Mouse (Mus musculus): ENCODE data around the gene Tmem233. TPM values are rescaled to one million over a fixed set of nuclear protein-coding genes. Genes with fewer than 3 reads are reported as not detected.

Gene Tmem233
- total RNA-seq, 2 experiments from 2014 or later, result not detected

DNA sequence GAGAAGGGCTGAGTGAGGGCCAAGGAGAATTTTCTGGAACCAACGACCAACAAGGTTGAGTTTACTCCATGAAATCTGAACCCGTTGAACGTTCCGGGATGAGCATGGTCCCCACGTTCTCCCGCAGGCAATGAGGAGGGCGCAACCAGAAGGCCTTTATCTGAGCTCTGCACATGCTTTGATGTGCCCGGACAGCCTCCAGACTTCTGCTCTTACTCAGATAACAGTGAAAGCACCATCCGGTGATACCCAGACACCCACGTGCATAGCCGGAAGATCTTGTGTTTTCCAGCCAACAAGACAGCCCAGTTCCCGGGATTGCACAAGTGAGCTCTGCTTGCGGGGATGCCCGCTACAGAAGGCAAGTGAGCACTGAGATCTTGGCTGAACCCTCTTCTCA, 56.5 kb downstream of the Tmem233 start:
- DNase-seq, result no peak

GRCm38 (mm10) chr5:116026107-116026506, 56.9 kb downstream of the Tmem233 start:
- no peak for DNase-seq

DNA sequence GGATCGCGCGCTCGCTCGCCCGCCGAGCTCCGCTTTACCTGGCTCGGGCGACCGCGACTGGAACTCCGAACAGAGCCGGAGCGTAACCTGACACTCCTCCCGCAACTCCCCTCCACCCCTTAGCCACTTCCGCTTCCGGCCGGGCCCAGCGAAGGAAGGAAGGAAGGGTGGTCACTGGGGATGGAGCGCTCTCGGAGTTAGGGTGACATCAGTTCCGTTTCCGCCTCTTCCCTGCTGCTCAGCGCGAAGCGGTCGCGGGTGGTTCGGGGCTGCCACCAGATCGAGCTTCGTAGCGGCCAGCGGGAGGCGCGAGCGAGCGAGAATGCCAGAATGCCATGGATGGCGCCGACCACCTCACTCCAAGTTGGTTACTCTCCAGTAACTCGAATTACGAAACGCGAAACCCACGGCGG, 58.7 kb downstream of the Tmem233 start, which contains the start of gene Prkab1:
Gene Prkab1, minus strand, starts transcription at position 182 of the 413 bp plus-strand sequence.
- DNase-seq, result peak; percentile 90

DNA sequence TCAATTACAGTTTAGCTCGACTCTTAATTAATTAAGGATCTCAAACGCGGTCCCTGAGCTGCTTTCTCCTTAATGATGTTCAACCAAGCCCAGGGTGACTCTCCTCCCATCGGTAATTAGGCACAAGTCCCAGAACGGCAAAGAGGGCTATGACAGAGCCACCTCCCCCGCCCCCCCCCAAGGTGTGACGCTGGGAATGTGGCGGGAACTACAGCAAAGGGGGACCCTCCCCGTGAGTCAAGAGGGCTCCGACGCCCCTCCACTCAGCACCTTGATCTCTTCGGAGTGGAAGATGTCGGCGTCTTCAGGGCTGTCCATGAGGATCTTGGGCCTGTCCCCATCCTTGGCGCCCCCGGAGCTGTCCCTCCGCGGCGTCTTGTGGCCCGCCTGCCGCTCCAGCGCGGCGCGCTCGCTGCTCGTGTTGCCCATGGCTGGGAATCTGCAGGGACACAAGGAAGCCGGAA, 59.2 kb downstream of the Tmem233 start:
- DNase-seq, result no peak

GRCm38 (mm10) chr5:116023251-116023661, 59.8 kb downstream of the Tmem233 start:
- DNase-seq, result peak; percentile 34 to 54

DNA sequence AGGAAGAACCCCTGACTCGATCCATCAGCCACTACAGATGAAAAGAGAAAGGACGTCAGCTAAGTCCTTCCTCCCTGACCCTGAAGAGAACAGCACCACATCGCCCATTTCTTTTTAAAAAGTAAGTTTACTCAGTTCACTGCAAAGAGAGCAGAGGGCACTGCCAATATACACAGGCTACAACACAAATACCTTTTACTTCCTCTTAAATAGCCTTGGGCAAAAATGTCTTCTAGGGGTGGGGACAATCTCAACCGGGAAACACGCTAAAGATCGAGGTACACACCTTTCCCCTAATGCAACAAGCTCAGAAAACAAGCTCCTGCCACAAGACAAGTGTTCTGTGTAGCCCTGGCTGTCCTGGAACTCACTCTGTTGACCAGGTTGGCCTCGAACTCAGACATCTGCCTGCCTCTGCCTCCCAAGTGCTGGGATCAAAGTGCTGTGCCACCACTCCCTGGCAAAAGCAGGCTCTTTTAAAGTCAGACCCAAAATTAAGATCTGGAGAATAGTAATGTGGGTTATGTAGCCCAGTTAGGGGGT, 60.3 kb downstream of the Tmem233 start:
- no peak for DNase-seq

DNA sequence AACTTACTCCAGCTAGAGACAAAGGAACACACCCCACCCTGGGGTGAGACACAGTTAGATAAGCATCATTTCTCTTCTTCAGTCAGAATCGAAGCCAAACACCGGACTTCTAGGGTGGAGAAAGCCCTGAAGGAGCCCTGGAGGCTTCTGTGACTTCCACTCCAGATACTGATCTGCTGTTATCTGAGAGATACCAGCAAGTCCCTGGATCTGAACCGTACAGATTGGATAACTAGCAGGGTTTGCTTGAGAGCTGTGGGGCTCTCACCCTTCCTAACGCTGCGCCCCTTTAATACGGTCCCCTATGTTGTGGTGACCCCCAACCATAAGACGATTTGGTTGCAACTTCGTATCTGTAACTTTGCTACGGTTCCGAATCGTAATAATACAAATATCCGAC, 60.9 kb downstream of the Tmem233 start:
- DNase-seq, result no peak

DNA sequence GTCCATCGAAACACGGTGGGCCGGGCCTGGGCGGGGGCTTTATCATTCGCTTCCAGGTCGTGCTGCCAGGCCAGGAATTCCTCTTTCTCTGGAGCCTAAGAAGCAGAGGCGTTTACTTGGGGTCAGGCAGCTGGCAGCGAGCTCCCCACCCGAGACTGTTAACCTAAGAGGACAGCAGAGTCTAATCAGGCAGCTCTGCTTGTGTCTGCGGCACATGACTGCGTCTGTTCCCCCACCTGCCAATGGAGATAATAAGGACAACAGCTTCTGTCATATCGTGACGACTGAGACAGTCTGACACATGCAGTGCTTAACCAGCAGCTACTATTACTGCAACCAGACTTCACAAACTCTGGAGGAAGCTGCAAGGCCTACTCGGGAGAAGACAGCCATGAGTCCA, 61.5 kb downstream of the Tmem233 start:
- DNase-seq, result no peak

- no peak for DNase-seq
Observed at GRCm38 (mm10) chr5:116019371-116019770, 63.7 kb downstream of the Tmem233 start.

- DNase-seq, result no peak
Observed at GRCm38 (mm10) chr5:116018784-116019183, 64.3 kb downstream of the Tmem233 start.

DNA sequence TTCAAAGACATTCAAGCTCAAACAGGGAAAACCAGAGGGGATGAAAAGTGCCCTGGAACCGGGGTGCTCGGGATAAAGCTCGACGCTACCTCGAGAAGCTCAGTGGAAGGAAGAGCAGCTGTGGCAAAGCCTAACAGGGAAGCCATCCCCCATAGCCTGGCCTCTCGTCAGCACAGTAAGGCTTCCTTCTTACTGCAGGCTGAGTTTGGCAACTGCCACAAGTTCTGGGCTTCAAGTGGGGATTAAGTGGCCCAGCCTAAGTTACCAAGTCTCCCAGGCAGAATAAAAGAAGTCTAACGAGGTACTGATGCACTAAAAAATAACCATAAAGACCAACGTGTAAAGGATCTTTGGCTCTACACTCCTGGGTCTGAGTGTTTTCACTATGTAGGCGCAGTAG, 64.8 kb downstream of the Tmem233 start:
- no peak for DNase-seq

GRCm38 (mm10) chr5:116017391-116017790, 65.7 kb downstream of the Tmem233 start:
- no peak for DNase-seq

DNA sequence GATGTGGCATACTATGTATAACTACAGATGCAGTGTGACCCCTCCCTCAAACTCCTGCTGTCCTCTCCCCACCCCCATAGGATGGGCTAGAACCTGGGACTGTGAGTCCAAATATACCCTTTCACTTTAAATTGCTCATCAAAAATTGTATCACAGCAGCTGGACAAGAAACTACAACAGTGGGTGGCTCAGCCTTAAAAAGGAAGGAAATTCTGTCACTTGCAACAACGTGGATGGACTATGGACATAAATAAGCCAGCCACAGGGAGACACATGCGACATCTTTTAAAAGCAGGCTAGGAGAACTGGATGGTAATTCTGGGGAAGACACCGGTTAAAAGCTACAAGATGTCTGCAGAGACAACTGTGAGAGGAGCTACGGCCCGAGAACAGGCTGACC, 66.5 kb downstream of the Tmem233 start:
- DNase-seq, result no peak

GRCm38 (mm10) chr5:116014237-116014636, 68.8 kb downstream of the Tmem233 start:
- no peak for DNase-seq

DNA sequence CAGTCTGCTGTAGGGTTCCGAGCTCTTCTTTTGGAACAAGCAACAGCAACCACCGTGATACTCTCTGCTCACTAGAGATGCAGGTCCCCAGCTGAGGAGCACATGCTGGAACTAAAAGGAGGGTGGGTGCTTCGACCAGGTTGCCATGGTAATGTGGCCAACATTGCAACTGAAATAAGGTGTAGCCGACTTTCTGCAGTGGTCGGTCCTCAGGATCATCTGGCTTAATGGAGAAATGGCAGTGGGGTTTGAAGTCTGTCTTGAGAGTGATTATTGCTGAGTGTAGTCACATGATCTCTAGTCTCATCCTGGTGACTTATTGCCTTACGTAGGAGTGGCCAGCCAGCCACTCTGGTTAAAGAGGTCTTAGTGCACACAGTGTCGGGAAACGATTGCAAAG, 69.2 kb downstream of the Tmem233 start:
- DNase-seq, result no peak

DNA sequence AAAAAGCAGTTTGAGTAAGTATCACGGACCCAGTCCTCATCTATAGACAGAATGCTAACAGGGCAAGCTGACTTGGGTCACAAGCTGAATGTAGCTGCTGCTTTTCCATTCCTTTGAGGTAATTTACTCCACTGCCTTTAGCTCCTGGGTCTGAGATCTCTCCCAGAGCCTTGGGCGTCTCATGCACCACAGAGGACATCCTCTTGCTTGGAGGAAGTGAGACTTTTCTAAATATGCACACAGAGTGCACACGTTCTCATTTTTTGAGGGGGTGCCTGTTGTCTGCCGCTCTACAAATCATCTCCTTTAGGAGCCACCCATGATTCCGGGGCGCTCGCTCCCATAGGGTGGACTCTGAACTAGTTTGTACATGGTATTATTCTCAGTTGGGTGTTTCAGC, 70.5 kb downstream of the Tmem233 start:
- no peak for DNase-seq

- no peak for DNase-seq
Observed at GRCm38 (mm10) chr5:116011700-116012099, 71.3 kb downstream of the Tmem233 start.

- no peak for DNase-seq
Observed at GRCm38 (mm10) chr5:116009884-116010627, 73.0 kb downstream of the Tmem233 start.

DNA sequence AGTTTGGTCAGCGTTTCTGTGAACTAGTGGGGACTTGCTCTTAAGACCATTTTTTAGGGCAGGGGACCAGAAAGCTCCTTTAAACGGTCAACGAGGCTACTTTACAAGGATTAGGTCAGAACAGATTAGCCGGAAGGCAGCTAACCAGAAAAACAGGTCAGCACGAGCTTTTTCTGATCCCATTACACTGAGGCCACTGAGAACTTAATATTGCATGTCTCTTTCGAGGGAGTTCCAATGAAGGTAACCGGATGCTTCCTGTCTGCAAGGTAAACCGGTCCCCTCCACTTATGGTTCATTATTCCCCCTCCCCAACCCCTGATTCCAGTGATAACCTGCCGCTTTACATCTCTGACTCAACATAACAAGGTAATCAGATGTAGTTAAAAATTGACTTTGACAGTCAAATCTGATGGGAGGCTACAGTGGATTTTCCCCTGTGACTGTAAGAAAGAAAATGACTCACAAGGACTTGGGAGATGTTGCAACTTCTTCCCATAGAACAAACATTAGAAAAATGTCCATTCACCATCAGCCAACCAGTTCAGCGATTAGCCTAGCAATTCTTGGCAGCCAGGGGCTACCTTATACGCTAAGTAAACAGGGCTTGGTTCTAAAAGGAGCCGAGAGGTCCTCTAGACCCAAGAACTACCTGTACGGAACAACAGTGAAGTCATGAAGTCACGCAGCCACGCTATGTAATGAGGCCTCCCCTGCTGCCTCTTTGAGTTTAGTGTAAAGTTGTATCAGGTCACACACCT, 73.8 kb downstream of the Tmem233 start:
- DNase-seq, result no peak

DNA sequence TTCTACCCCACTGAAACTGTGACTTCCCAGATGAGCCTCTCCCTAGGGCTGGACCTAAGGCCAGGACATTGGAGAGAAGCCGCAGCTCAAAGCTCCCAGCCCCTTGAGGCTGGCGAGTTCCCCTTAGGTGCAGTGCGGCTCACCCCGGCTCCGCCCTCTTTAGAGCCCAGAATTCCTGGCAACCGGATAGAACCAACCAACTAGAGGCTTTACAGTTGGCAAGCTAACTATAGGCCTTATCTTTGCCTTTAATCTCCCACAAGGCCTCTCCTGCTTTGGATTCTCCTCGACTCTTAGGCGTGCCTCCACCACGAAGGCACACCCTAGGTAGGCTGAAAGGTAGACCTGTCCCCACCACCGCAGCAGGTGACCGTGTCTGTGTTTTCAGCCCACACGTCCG, 75.3 kb downstream of the Tmem233 start:
- no peak for DNase-seq

DNA sequence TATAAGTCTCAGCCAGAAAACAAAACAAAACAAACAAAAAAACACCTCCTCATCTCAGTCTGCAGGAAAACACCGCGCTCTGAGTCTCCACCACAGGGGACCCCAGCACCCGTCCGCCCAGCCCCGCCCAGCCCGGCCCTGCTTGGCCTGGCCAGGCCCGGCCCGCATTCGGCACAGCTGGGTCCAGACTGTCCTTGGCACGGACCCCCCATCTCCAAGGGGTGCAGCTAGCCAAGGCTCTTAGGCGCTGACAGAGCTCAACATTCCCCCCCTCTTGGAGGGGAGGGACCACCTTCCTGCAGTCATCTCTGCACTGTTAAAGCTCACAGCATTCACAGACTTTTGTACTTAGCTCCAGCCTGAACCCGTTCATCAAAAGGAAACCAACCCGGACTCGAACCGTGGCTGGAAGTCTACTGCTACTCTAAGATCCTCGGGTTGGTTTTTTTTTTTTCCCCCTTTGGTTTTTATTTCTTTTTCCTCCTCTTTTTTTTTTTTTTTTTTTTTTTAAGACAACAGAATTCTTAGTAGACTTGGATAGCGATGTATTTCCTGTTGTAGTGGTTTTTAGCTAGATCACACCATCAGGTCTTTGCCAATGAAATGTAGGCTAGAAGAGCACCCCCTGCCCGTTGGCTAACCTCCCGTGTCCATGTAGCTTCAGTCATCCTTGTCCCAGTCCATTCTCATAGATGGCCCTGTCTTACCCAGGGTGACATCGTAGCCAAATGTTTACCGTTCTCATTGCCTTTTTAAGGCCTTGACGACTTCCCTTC, 76.5 kb downstream of the Tmem233 start:
- no peak for DNase-seq

- peak; percentile 25 to 33 for DNase-seq
Observed at GRCm38 (mm10) chr5:116004271-116004670, 78.8 kb downstream of the Tmem233 start.

- DNase-seq, result no peak
Observed at GRCm38 (mm10) chr5:116003825-116004224, 79.2 kb downstream of the Tmem233 start.

Measured in layer of hippocampus, postnatal 36 days (tissue).